Mouse (Mus musculus): ENCODE data around the gene Wasf2.

The Wasf2 gene

DNA sequence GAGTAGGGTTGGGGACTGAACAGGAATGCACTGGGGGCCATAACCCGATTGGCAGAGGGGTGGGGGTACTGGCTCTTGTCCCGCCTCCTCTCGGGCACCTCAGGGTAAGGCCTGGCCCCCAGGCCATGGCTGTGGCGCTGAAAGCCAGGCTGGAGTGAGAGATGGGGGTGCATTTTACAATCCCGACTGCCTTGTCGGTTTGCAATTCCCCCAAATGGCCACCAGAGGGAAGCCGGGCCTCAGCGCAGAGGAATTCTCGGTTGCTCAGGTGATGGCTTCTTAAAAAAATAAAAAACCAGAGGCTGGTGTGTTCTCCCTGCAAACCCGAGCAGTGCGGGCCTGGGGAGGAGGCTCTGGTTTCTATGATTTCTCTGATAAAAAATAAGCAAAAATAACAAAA, 79.1 kb downstream of the Wasf2 start:
- DNase-seq, result peak; percentile 65

GRCm38 (mm10) chr4:133210023-133210787, 79.9 kb downstream of the Wasf2 start:
- DNase-seq, result no peak

- no peak for DNase-seq
These were observed 80.6 kb downstream of the Wasf2 start for GRCm38 (mm10) chr4:133210788-133211390.

DNA sequence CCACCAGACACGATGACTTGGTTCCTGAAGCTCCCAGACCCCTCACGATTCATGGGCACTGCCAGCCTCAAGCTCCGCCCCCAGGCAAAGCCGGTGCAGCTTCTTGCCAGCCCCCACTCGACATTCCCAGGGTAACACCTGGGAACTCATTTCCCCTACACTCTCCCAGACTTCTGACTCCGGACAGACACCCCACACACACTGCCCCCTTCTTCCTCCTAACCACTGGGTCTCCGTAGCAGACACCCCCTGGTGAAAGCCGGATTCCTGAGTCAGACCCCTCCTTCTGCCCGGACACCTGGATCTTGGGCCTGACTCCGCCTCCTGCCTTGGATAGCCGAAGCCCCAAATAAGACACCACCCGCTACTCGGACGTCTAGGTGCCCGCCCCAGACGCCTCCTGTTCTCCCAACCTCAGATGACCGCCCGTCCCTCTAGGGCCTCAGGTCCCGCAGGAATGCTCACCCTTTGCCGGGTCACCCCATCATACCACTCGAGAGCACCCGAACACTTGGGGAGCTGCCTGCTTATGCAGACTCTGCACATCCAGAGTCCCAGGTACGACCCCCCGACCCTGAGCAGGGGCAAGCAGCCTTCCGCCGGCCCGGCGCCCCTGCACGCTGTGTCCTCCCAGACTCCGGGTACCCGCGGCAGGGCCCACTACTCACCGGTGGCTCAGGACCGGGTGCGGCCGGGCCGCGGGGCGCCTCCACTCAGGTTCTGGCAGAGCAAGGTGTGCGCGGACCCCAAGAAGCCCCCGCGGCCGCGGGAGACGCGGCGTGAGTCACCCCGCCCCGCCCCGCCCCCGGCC, 81.7 kb downstream of the Wasf2 start, which contains the start of the genes Cd164l2 and Gpr3:
TSS of gene Cd164l2 (plus strand) at position 381 of the 811 bp plus-strand sequence.
TSS of gene Gpr3 (minus strand) at position 786 of the 811 bp plus-strand sequence.
- DNase-seq, result no peak

DNA sequence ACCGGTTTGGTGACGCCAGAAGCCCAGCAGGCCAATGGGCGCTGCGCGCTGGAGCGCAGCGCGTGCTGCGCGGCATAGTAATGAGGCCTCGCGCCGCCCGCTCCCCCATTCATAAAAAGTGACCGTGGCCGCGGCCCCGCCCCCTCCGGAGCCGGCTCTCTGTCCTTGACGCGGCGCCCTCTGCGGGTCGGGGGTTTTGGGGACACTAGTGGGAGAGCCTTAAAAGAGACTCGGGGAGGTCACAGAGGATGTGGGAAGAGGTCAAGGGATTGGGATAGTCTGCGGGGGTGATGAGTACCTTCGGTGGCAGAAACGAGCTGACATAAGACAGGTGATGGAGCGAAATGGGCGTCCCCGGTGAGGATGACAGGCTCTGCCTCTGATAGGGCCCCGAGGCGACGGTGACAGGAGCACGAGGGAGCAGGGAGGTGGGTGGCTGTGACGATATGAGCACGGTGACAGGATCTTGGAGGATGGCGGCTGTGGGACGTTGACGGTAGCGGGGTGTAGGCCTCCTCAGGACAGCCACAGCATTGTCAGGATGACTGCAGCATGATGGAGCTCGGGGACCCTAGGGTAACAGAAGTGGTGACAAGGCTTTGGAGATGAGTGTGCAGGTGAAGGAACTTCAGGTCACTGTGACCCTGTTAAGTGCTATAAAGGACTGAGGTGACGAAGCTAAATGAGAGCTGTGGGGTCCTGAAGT, 82.4 kb downstream of the Wasf2 start:
- DNase-seq, result peak; percentile 87

DNA sequence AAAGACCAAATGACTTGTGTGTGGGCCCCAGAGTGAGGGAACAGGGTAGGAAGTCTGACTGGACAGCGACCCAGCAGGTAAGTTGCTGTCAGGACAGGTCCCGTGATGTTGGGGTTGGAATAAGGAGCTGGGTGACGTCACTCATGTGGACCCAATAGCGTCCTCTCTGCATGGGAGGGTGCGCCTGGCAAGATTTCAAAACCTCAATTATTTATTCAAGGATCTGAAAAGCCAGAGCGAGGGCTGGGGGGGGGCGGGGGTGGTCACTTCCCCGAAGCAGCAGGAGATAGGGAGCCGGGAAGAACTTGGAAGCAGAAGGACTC, 82.9 kb downstream of the Wasf2 start:
- DNase-seq, result peak; percentile 57

DNA sequence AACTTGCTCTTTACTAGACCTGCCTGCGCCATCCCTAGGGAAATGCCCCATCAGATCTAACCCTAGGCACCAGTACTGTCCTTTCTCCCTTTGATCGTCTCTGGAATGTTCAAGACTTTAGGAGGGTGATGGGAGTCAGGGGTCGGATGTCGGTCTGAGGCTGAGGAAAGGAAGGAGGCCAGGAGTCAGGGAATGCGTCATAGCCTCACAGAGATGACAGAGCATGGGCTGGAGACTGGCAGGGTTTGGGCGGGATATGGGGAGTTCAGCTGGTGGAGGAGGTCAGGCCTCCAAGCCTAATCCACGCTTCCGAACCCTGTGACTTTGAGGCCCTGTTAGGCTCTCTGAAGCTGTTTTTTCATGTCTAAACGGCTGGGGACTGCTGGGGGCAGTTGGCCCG, 83.4 kb downstream of the Wasf2 start:
- DNase-seq, result no peak

GRCm38 (mm10) chr4:133217641-133218040, 87.3 kb downstream of the Wasf2 start:
- peak; percentile 75 for DNase-seq

GRCm38 (mm10) chr4:133218745-133219144, 88.4 kb downstream of the Wasf2 start:
- DNase-seq, result no peak

DNA sequence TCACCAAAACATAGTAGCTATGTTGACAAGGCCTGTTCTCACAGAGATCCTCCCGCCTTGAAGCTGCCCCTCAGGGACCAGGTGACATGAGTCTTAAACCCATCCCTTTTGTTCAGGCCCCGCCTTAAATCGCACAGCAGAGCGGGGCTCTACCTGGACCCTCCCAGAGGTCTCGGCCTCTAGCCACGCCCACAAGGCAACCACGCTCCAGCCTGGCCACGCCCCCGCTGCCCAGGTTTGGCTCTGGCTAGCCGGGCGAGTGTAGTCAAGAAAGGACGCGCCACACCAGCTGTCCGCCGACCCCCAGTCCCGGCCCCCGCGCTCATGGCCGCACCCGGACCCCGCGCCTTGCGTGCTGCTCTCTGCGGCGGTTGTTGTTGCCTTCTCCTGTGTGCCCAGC, 90.4 kb downstream of the Wasf2 start:
- peak; percentile 74 for DNase-seq

GRCm38 (mm10) chr4:133221701-133222100, 91.4 kb downstream of the Wasf2 start:
- DNase-seq, result no peak

GRCm38 (mm10) chr4:133223875-133224274, 93.6 kb downstream of the Wasf2 start:
- DNase-seq, result no peak

GRCm38 (mm10) chr4:133226073-133226472, 95.8 kb downstream of the Wasf2 start:
- no peak for DNase-seq

- DNase-seq, result no peak
These were observed 97.3 kb downstream of the Wasf2 start for GRCm38 (mm10) chr4:133227636-133228035.

GRCm38 (mm10) chr4:133229582-133229981, 99.3 kb downstream of the Wasf2 start:
- DNase-seq, result no peak

- DNase-seq, result peak; percentile 70
These were observed 103.1 kb downstream of the Wasf2 start for GRCm38 (mm10) chr4:133233285-133233976.

DNA sequence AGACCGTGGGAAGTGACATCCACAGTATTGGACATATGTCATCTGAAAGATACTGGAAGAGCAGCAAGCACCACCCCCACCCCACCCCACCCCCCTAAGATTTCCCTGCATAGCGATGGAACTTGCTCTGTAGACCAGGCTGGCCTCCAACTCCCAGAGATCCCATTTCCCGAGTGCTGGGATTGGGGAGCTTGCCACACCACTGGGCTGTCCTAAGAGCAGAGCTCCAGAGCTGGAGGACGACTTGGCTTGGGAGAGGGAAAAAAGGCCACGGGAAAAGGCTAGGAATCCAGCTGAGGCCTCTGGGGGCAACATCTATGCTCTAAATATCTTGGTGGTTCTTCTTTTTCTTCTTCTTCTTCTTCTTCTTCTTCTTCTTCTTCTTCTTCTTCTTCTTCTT, 104.5 kb downstream of the Wasf2 start:
- DNase-seq, result no peak

GRCm38 (mm10) chr4:133235415-133235814, 105.1 kb downstream of the Wasf2 start:
- no peak for DNase-seq

GRCm38 (mm10) chr4:133237911-133238310, 107.6 kb downstream of the Wasf2 start:
- DNase-seq, result no peak

GRCm38 (mm10) chr4:133240490-133240921, 110.2 kb downstream of the Wasf2 start, which contains the start of gene Map3k6:
Map3k6 (plus strand) TSS chr4:133240818.
- DNase-seq, result peak; percentile 90

GRCm38 (mm10) chr4:133240934-133241908, 110.9 kb downstream of the Wasf2 start:
- peak; percentile 94 for DNase-seq
